Mouse (Mus musculus) heart, embryonic 12.5 days (tissue): Measurements from ENCODE around the gene Ppp2r2c. TPM values are rescaled to one million over a fixed set of nuclear protein-coding genes. Genes with fewer than 3 reads are reported as not detected.
A peak's percentile ranks its signal among the peaks of the same experiment; 100 is the strongest.

Experiments
- ATAC-seq: fragments of 200-750 bp; cut with Nextera tagmentation; 2 replicates; pipeline ENCODE4 v1.8.0; 2017; ENCODE audit warnings: moderate TSS enrichment, moderate library complexity; ENCODE audit not compliant: insufficient number of reproducible peaks, low FRiP score
- H3K27ac ChIP-seq: fragments of 300-500 bp; sonication (generic); 2 replicates; pipeline ENCODE4 v1.5.1; 2016; ENCODE audit warnings: mild to moderate bottlenecking, moderate library complexity; ENCODE audit not compliant: poor library complexity, severe bottlenecking
- H3K27me3 ChIP-seq: fragments of 300-500 bp; sonication (generic); replicated peaks from 2 replicates; pipeline ENCODE4 v1.6.1; 2016; ENCODE audit warnings: mild to moderate bottlenecking, moderate library complexity
- H3K36me3 ChIP-seq: fragments of 300-500 bp; sonication (generic); 2 replicates; pipeline ENCODE4 v1.6.1; 2016; ENCODE audit warnings: mild to moderate bottlenecking, moderate library complexity
- H3K4me1 ChIP-seq: fragments of 300-500 bp; sonication (generic); replicated peaks from 2 replicates; pipeline ENCODE4 v1.6.1; 2016; ENCODE audit warnings: mild to moderate bottlenecking
- H3K4me2 ChIP-seq: fragments of 300-500 bp; sonication (generic); 2 replicates; pipeline ENCODE4 v1.6.1; 2016; ENCODE audit warnings: mild to moderate bottlenecking, moderate library complexity
- H3K4me3 ChIP-seq: fragments of 300-500 bp; sonication (generic); 2 replicates; pipeline ENCODE4 v1.5.1; 2016; ENCODE audit warnings: mild to moderate bottlenecking
- H3K9ac ChIP-seq: fragments of 300-500 bp; sonication (generic); 2 replicates; pipeline ENCODE4 v1.6.1; 2016; ENCODE audit warnings: mild to moderate bottlenecking, moderate library complexity
- H3K9me3 ChIP-seq: fragments of 300-500 bp; sonication (generic); replicated peaks from 2 replicates; pipeline ENCODE4 v1.6.1; 2016; ENCODE audit warnings: mild to moderate bottlenecking, moderate library complexity
- WGBS: fragments of 180-500 bp; shearing (Covaris S2); methylation state at CpG from one replicate; pipeline ENCODE4 v1.1.7; 2016; 5-methylcytosine and 5-hydroxymethylcytosine counted together
- polyA plus RNA-seq: library from polyadenylated mRNA; unstranded; fragments of >200 nt; fragmentation: Nextera tagmentation; extraction: Ambion mirVana; gene quantifications from 2 replicates; pipeline ENCODE4 v1.2.1, GENCODE M21; 2016

The Ppp2r2c gene
- polyA plus RNA-seq, 1 experiment from 2014 or later, result 0.14 TPM

DNA sequence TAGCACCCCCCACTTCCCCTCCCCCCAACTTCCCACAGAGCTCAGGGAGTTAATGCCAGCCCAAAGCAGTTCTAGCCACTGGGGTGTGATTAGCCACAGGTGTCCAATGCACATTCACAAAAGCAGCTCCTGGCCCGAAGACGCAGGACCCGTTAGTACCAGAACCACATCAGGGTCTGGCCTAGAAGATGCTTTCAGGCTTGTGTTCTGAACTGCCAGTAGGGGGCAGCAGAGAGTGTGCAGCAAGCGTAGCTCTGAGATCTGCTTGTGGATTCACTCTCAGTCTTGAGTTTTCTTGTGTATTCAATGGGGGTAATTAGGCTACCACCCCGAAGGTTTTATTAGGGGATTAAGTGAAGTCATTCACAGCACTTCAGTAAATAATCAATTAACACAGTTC, 78.1 kb downstream of the Ppp2r2c start:
- H3K4me2 ChIP-seq, result no peak overlapping the region
- H3K4me3 ChIP-seq, result no peak overlapping the region
- H3K9me3 ChIP-seq, result no peaks in the 10 kb centered on the region
- no peaks in the 10 kb centered on the region for H3K4me1 ChIP-seq
- peaks cover 13% of the 10 kb centered on the region; the same call in 1 of the 2 replicates for H3K27me3 ChIP-seq
- ATAC-seq, result no peak
- no peak overlapping the region for H3K27ac ChIP-seq
- H3K9ac ChIP-seq, result no peak overlapping the region
- no peaks in the 10 kb centered on the region for H3K36me3 ChIP-seq
- WGBS, result 13% methylated on average over 5 of the region's 5 CpGs

DNA sequence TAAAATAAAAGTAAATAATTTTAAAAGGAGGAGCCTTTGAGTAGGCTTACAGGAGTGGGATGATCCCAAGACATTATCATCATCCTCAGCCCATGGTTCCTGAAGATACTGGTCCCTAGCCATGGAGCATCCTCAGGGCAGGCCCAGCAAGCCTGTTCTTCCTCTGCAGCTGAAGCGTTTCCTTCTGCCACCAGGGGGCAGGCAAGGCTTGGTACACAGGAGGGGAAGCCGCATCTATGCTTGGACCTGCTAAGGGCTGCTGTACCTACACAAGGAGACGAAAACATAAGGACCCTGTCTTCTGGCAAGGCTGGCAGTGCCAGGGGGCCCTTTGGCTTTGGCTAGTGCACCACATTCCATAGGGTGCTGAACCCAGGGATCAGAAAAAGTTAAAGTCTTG, 80.5 kb downstream of the Ppp2r2c start:
- Histone ChIP-seq H3K4me2 (no peak overlapping the region), H3K9ac (no peak overlapping the region), H3K27me3 (peaks cover 22% of the 10 kb centered on the region; the same call in 1 of the 2 replicates), H3K4me3 (no peak overlapping the region), H3K27ac (no peak overlapping the region), H3K4me1 (no peaks in the 10 kb centered on the region), H3K36me3 (no peaks in the 10 kb centered on the region), H3K9me3 (no peaks in the 10 kb centered on the region)
- no peak for ATAC-seq
- 12% methylated on average over 3 of the region's 3 CpGs for WGBS

GRCm38 (mm10) chr5:36950871-36951270, 82.6 kb downstream of the Ppp2r2c start:
- no peak overlapping the region for H3K27ac ChIP-seq
- H3K4me1 ChIP-seq, result no peaks in the 10 kb centered on the region
- no peak overlapping the region for H3K4me2 ChIP-seq
- peaks cover 22% of the 10 kb centered on the region; the same call in 1 of the 2 replicates for H3K27me3 ChIP-seq
- no peak overlapping the region for H3K4me3 ChIP-seq
- no peak overlapping the region for H3K9ac ChIP-seq
- no peak for ATAC-seq
- 52% methylated on average over 2 of the region's 2 CpGs for WGBS
- no peaks in the 10 kb centered on the region for H3K9me3 ChIP-seq
- H3K36me3 ChIP-seq, result no peaks in the 10 kb centered on the region

GRCm38 (mm10) chr5:36952311-36952710, 84.0 kb downstream of the Ppp2r2c start:
- no peak overlapping the region for H3K27ac ChIP-seq
- H3K9ac ChIP-seq, result no peak overlapping the region
- H3K4me3 ChIP-seq, result no peak overlapping the region
- H3K9me3 ChIP-seq, result no peaks in the 10 kb centered on the region
- H3K4me2 ChIP-seq, result no peak overlapping the region
- WGBS, result 84% methylated on average over 15 of the region's 15 CpGs
- peaks cover 26% of the 10 kb centered on the region for H3K27me3 ChIP-seq
- no peaks in the 10 kb centered on the region for H3K36me3 ChIP-seq
- H3K4me1 ChIP-seq, result no peaks in the 10 kb centered on the region
- no peak for ATAC-seq

- WGBS, result 27% methylated on average over 4 of the region's 4 CpGs
- Histone ChIP-seq H3K4me1 (peaks cover 10% of the 10 kb centered on the region), H3K27ac (no peak overlapping the region), H3K27me3 (peaks cover 24% of the 10 kb centered on the region; the same call in 1 of the 2 replicates), H3K4me3 (no peak overlapping the region), H3K9me3 (no peaks in the 10 kb centered on the region), H3K4me2 (no peak overlapping the region), H3K36me3 (no peaks in the 10 kb centered on the region), H3K9ac (no peak overlapping the region)
- ATAC-seq, result no peak
Measured at GRCm38 (mm10) chr5:36955366-36955765, 87.1 kb downstream of the Ppp2r2c start.

- Histone ChIP-seq H3K27me3 (peaks cover 13% of the 10 kb centered on the region; the same call in 1 of the 2 replicates), H3K4me1 (peaks cover 20% of the 10 kb centered on the region), H3K4me3 (no peak overlapping the region), H3K27ac (no peak overlapping the region), H3K9ac (no peak overlapping the region), H3K36me3 (no peaks in the 10 kb centered on the region), H3K9me3 (no peaks in the 10 kb centered on the region), H3K4me2 (no peak overlapping the region)
- no peak for ATAC-seq
- 29% methylated on average over 5 of the region's 5 CpGs for WGBS
Measured at GRCm38 (mm10) chr5:36958837-36959236, 90.5 kb downstream of the Ppp2r2c start.

DNA sequence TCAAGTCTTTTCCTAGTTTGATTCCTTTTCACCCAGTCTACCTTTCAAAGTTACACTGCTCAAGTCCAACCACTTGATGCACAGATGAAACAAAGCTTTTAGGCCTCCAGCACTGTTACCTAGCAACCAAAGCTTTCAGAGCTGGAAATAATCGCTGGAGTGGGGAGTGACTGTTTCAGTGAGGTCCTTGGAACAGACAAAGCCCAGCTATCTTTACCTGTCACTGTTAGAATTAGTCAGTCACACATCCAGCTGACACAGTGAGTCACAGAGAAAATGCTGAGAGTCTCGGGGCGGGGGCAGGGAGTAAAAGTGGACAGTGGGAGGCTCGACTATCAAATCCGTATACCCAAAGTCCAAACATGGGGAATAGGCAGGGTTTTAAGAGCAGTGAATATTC, 92.2 kb downstream of the Ppp2r2c start:
- Histone ChIP-seq H3K4me1 (peaks cover 20% of the 10 kb centered on the region), H3K27ac (peak overlapping the region; percentile 85), H3K4me2 (0 out of 2 replicates have a peak overlapping the region, but pooled peaks have one; percentile 1), H3K9me3 (no peaks in the 10 kb centered on the region), H3K27me3 (peaks cover 13% of the 10 kb centered on the region; the same call in 1 of the 2 replicates), H3K9ac (no peak overlapping the region), H3K36me3 (peaks cover 5% of the 10 kb centered on the region), H3K4me3 (no peak overlapping the region)
- WGBS, result 17% methylated on average over 5 of the region's 5 CpGs
- ATAC-seq, result peak; percentile 52; the same call in 1 of the 2 replicates

DNA sequence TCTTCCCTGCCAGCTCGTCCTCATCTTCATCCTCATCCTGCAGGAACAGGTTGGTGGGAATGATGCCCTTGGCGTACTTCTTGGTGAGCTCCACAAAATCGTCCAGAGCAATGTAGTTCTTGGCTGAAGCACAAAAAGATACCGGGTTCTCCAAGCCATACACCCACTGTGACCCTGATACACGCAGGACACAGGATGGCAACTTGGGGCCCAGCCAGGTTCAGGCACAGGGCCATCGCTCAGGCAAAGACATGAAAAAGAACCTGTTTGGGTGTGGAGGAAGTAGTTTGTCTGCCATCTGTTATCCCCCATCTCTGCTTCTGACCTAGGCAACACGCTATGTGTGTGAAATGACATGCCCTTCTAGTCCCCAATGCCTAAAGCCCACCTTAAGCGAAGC, 103.3 kb downstream of the Ppp2r2c start:
- H3K27me3 ChIP-seq, result no peaks in the 10 kb centered on the region
- peaks cover 84% of the 10 kb centered on the region for H3K36me3 ChIP-seq
- no peak overlapping the region for H3K27ac ChIP-seq
- no peak overlapping the region; the same call in 1 of the 2 replicates for H3K9ac ChIP-seq
- H3K4me1 ChIP-seq, result no peaks in the 10 kb centered on the region
- ATAC-seq, result no peak
- 77% methylated on average over 8 of the region's 8 CpGs for WGBS
- no peak overlapping the region for H3K4me2 ChIP-seq
- no peaks in the 10 kb centered on the region for H3K9me3 ChIP-seq
- no peak overlapping the region for H3K4me3 ChIP-seq

GRCm38 (mm10) chr5:36975336-36975735, 107.0 kb downstream of the Ppp2r2c start:
- Histone ChIP-seq H3K36me3 (peaks cover 54% of the 10 kb centered on the region), H3K4me2 (no peak overlapping the region), H3K4me1 (peaks cover 22% of the 10 kb centered on the region), H3K9ac (no peak overlapping the region), H3K4me3 (no peak overlapping the region), H3K27me3 (no peaks in the 10 kb centered on the region), H3K27ac (no peak overlapping the region), H3K9me3 (no peaks in the 10 kb centered on the region)
- WGBS, result 86% methylated on average over 13 of the region's 13 CpGs
- ATAC-seq, result no peak

GRCm38 (mm10) chr5:36977809-36978208, 109.5 kb downstream of the Ppp2r2c start:
- H3K36me3 ChIP-seq, result peaks cover 46% of the 10 kb centered on the region
- H3K4me2 ChIP-seq, result no peak overlapping the region
- no peak overlapping the region for H3K4me3 ChIP-seq
- peaks cover 22% of the 10 kb centered on the region for H3K4me1 ChIP-seq
- ATAC-seq, result no peak
- no peaks in the 10 kb centered on the region for H3K9me3 ChIP-seq
- H3K9ac ChIP-seq, result no peak overlapping the region
- H3K27ac ChIP-seq, result no peak overlapping the region
- 64% methylated on average over 9 of the region's 9 CpGs for WGBS
- H3K27me3 ChIP-seq, result no peaks in the 10 kb centered on the region; the same call in 1 of the 2 replicates

- 63% methylated on average over 8 of the region's 8 CpGs for WGBS
- no peak for ATAC-seq
Measured at GRCm38 (mm10) chr5:36979001-36979400, 110.7 kb downstream of the Ppp2r2c start.

GRCm38 (mm10) chr5:36979631-36980030, 111.3 kb downstream of the Ppp2r2c start:
- no peak overlapping the region for H3K4me2 ChIP-seq
- no peak overlapping the region for H3K4me3 ChIP-seq
- H3K36me3 ChIP-seq, result peaks cover 34% of the 10 kb centered on the region
- 71% methylated on average over 7 of the region's 7 CpGs for WGBS
- H3K27me3 ChIP-seq, result no peaks in the 10 kb centered on the region; the same call in 1 of the 2 replicates
- peak overlapping the region; percentile 15; the same call in 1 of the 2 replicates for H3K9ac ChIP-seq
- ATAC-seq, result no peak
- no peak overlapping the region for H3K27ac ChIP-seq
- no peaks in the 10 kb centered on the region for H3K9me3 ChIP-seq
- peaks cover 22% of the 10 kb centered on the region for H3K4me1 ChIP-seq

More at GRCm38 (mm10) chr5:36979001-36979400, 110.7 kb downstream of the Ppp2r2c start:
- no peaks in the 10 kb centered on the region; the same call in 1 of the 2 replicates for H3K27me3 ChIP-seq
- H3K4me1 ChIP-seq, result peaks cover 22% of the 10 kb centered on the region
- no peak overlapping the region for H3K9ac ChIP-seq
- H3K36me3 ChIP-seq, result peaks cover 36% of the 10 kb centered on the region
- no peak overlapping the region for H3K4me3 ChIP-seq
- H3K4me2 ChIP-seq, result no peak overlapping the region
- H3K27ac ChIP-seq, result no peak overlapping the region
- H3K9me3 ChIP-seq, result no peaks in the 10 kb centered on the region
